Mouse (Mus musculus) ES-Bruce4 (cell line): Measurements from ENCODE around the gene S1pr3.

Experiments used
- CTCF ChIP-seq: IDR thresholded peaks from one replicate; pipeline ENCODE4 v1.8.1; 2011; ENCODE audit warnings: low read depth, low read length
- EP300 ChIP-seq: IDR thresholded peaks from 2 replicates; pipeline ENCODE4 v1.6.1; 2011; ENCODE audit warnings: low read depth, low read length; ENCODE audit not compliant: insufficient read depth
- POLR2A ChIP-seq: IDR thresholded peaks from one replicate; pipeline ENCODE4 v1.8.1; 2011; ENCODE audit warnings: low read length; ENCODE audit not compliant: insufficient read depth

GRCm38 (mm10) chr13:51399562-51399961, 8.9 kb upstream of the S1pr3 start:
- TF ChIP-seq POLR2A = no peak
- TF ChIP-seq CTCF = no peak
- TF ChIP-seq EP300 = no peak
